Mouse (Mus musculus) bone marrow, adult 2 months (tissue): ENCODE results near the gene Tvp23b.

Experiments used
- CTCF ChIP-seq: fragments of 200-500 bp; IDR thresholded peaks from 2 replicates; pipeline ENCODE4 v1.5.1; 2011; ENCODE audit warnings: low read length, control low read depth; ENCODE audit not compliant: control insufficient read depth, insufficient read depth
- POLR2A ChIP-seq: fragments of 200-500 bp; IDR thresholded peaks from 2 replicates; pipeline ENCODE4 v1.6.1; 2011; ENCODE audit warnings: low read depth, mild to moderate bottlenecking, control low read depth, low read length, borderline replicate concordance; ENCODE audit not compliant: control insufficient read depth

DNA sequence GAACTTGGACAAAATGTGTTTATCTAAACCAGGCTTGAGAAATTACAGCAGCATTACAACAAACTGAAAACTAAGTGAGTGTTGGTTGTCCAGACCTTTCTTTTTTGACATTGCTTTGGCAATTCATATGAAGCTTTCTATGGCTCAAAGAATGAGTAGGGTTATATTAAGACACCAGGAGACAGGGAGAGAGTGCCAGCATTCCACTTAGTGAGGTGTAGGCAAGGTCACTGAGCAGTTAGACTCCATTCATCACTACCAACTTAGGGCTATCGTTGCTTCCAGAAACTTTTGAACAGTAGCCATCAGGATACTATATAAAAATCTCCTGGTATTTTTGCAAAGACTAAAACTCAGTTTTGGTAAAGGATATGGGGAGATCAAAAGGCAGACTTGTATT is 1.9 kb upstream of the Tvp23b start:
- TF ChIP-seq CTCF (no peak), POLR2A (no peak)
